Mouse (Mus musculus) hindbrain, embryonic 11.5 days (tissue): ENCODE measurements around the gene A630023A22Rik. TPM values are rescaled to one million over a fixed set of nuclear protein-coding genes. Genes with fewer than 3 reads are reported as not detected.

Source experiments
- ATAC-seq: fragments of 200-750 bp; cut with Nextera tagmentation; 2 replicates; pipeline ENCODE4 v1.8.0; 2017; ENCODE audit warnings: mild to moderate bottlenecking, moderate TSS enrichment, moderate library complexity; ENCODE audit not compliant: low FRiP score
- DNase-seq: peaks from one replicate; pipeline ENCODE4 v3.0.0-alpha.2; 2015; ENCODE audit warnings: low spot score
- H3K27ac ChIP-seq: fragments of 300-500 bp; sonication (generic); 2 replicates; pipeline ENCODE4 v1.5.1; 2014; ENCODE audit warnings: mild to moderate bottlenecking, low read depth, low read length
- H3K27me3 ChIP-seq: fragments of 300-500 bp; sonication (generic); 2 replicates; pipeline ENCODE4 v1.6.1; 2014; ENCODE audit warnings: mild to moderate bottlenecking, low read length, moderate library complexity, mixed read lengths; ENCODE audit not compliant: control insufficient read depth, insufficient read depth
- H3K36me3 ChIP-seq: fragments of 300-500 bp; sonication (generic); 2 replicates; pipeline ENCODE4 v1.6.1; 2014; ENCODE audit warnings: mild to moderate bottlenecking, low read length, moderate library complexity, mixed read lengths; ENCODE audit not compliant: control insufficient read depth, insufficient read depth
- H3K4me1 ChIP-seq: fragments of 300-500 bp; sonication (generic); replicated peaks from 2 replicates; pipeline ENCODE4 v1.6.1; 2014; ENCODE audit warnings: low read length, mixed read lengths; ENCODE audit not compliant: control insufficient read depth, insufficient read depth
- H3K4me2 ChIP-seq: fragments of 300-500 bp; sonication (generic); replicated peaks from 2 replicates; pipeline ENCODE4 v1.6.1; 2014; ENCODE audit warnings: mild to moderate bottlenecking, low read depth, low read length
- H3K4me3 ChIP-seq: fragments of 300-500 bp; sonication (generic); 2 replicates; pipeline ENCODE4 v1.5.1; 2014; ENCODE audit warnings: low read depth, low read length
- H3K9ac ChIP-seq: fragments of 300-500 bp; sonication (generic); 2 replicates; pipeline ENCODE4 v1.6.1; 2014; ENCODE audit warnings: low read depth, low read length
- H3K9me3 ChIP-seq: fragments of 300-500 bp; sonication (generic); 2 replicates; pipeline ENCODE4 v1.6.1; 2016; ENCODE audit warnings: low read length; ENCODE audit not compliant: control insufficient read depth
- WGBS: fragments of 180-500 bp; shearing (Covaris S2); extraction: QIAGEN DNeasy Blood & Tissue Kit; methylation state at CpG from one replicate; pipeline ENCODE4 v1.1.7; 2014; 5-methylcytosine and 5-hydroxymethylcytosine counted together
- polyA plus RNA-seq: library from polyadenylated mRNA; unstranded; fragments of >200 nt; fragmentation: Nextera tagmentation; extraction: Ambion mirVana; gene quantifications from 2 replicates; pipeline ENCODE4 v1.2.1, GENCODE M21; 2014

The A630023A22Rik gene
- polyA plus RNA-seq, 1 experiment from 2014 or later: not detected

- 95% methylated on average over 4 of the region's 4 CpGs for WGBS
- Histone ChIP-seq H3K9me3 (no peaks in the 10 kb centered on the region), H3K27me3 (no peaks in the 10 kb centered on the region), H3K4me2 (no peak within 1 kb of the TSS), H3K9ac (no peak within 1 kb of the TSS), H3K36me3 (no peaks in the 10 kb centered on the region), H3K4me3 (no peak within 1 kb of the TSS), H3K4me1 (no peaks in the 10 kb centered on the region), H3K27ac (no peak within 1 kb of the TSS)
- no peak for ATAC-seq
- no peak for DNase-seq
Observed at GRCm38 (mm10) chr14:34016381-34016780, 86.2 kb downstream of the A630023A22Rik start, which contains the start of gene Gm5460. Gene Gm5460, plus strand, starts transcription at chr14:34016758.

- no peaks in the 10 kb centered on the region for H3K4me1 ChIP-seq
- H3K27me3 ChIP-seq: no peaks in the 10 kb centered on the region
- H3K36me3 ChIP-seq: no peaks in the 10 kb centered on the region
- ATAC-seq: no peak
- no peak within 1 kb of the TSS for H3K27ac ChIP-seq
- no peak within 1 kb of the TSS for H3K4me3 ChIP-seq
- WGBS: 88% methylated on average over 3 of the region's 3 CpGs
- no peaks in the 10 kb centered on the region for H3K9me3 ChIP-seq
- no peak for DNase-seq
- H3K4me2 ChIP-seq: no peak within 1 kb of the TSS
- H3K9ac ChIP-seq: no peak within 1 kb of the TSS
Observed at GRCm38 (mm10) chr14:34015063-34015462, 87.5 kb downstream of the A630023A22Rik start, which contains the start of gene Gm30083. Gene Gm30083, minus strand, starts transcription at chr14:34015182.

GRCm38 (mm10) chr14:34002358-34002757 lies 100.2 kb downstream of the A630023A22Rik start:
- no peaks in the 10 kb centered on the region for H3K9me3 ChIP-seq
- no peak overlapping the region for H3K9ac ChIP-seq
- H3K27me3 ChIP-seq: no peaks in the 10 kb centered on the region
- no peak for DNase-seq
- WGBS: 89% methylated on average over 5 of the region's 5 CpGs
- H3K4me3 ChIP-seq: no peak overlapping the region
- H3K36me3 ChIP-seq: no peaks in the 10 kb centered on the region
- no peak overlapping the region for H3K4me2 ChIP-seq
- H3K4me1 ChIP-seq: no peaks in the 10 kb centered on the region
- no peak overlapping the region for H3K27ac ChIP-seq
- ATAC-seq: no peak

- H3K4me2 ChIP-seq: no peak overlapping the region
- H3K4me3 ChIP-seq: no peak overlapping the region
- no peak overlapping the region for H3K27ac ChIP-seq
- H3K9ac ChIP-seq: no peak overlapping the region
- H3K36me3 ChIP-seq: no peaks in the 10 kb centered on the region
- H3K9me3 ChIP-seq: no peaks in the 10 kb centered on the region
- DNase-seq (no peak), ATAC-seq (no peak)
- no peaks in the 10 kb centered on the region for H3K4me1 ChIP-seq
- H3K27me3 ChIP-seq: no peaks in the 10 kb centered on the region
Observed at GRCm38 (mm10) chr14:34001445-34001844, 101.1 kb downstream of the A630023A22Rik start.

Other genes with a start within 250 kb of the A630023A22Rik start
- gene Gdf10, start 179.2 kb downstream of the A630023A22Rik start, polyA plus RNA-seq: 9.5 and 10.6 TPM in 2 replicates
- gene Gdf2, start 161.7 kb downstream of the A630023A22Rik start, polyA plus RNA-seq: 0.08 TPM in 1 of 2 replicates, not detected in the other
- not detected in 2 replicates for gene Rbp3, start 148.8 kb downstream of the A630023A22Rik start, polyA plus RNA-seq
- 0.10 and 0.20 TPM in 2 replicates for gene Zfp488, start 124.0 kb downstream of the A630023A22Rik start, polyA plus RNA-seq
- not detected in 2 replicates for gene Gm30083, start 87.6 kb downstream of the A630023A22Rik start, polyA plus RNA-seq
- not detected in 2 replicates for gene Gm5460, start 86.0 kb downstream of the A630023A22Rik start, polyA plus RNA-seq
- not detected in 2 replicates for gene Antxrl, start 50.0 kb downstream of the A630023A22Rik start, polyA plus RNA-seq
- 1.5 and 1.8 TPM in 2 replicates for gene Anxa8, start 16.8 kb downstream of the A630023A22Rik start, polyA plus RNA-seq
- gene Npy4r, start 49.7 kb upstream of the A630023A22Rik start, polyA plus RNA-seq: 0.04 TPM in 1 of 2 replicates, not detected in the other
- 0.33 and 0.74 TPM in 2 replicates for gene Gprin2, start 98.9 kb upstream of the A630023A22Rik start, polyA plus RNA-seq
- gene Syt15, start 116.8 kb upstream of the A630023A22Rik start, polyA plus RNA-seq: 0.32 TPM in 1 of 2 replicates, not detected in the other
- gene Shld2, start 207.7 kb upstream of the A630023A22Rik start, polyA plus RNA-seq: 7.1 and 8.5 TPM in 2 replicates
- 86.0 and 95.1 TPM in 2 replicates for gene Glud1, start 208.0 kb upstream of the A630023A22Rik start, polyA plus RNA-seq